Mouse (Mus musculus): ENCODE results near the gene Zfp638. TPM values are rescaled to one million over a fixed set of nuclear protein-coding genes. Genes with fewer than 3 reads are reported as not detected.
A peak's percentile ranks its signal among the peaks of the same experiment; 100 is the strongest.
"Not testable (repeated sequence)": the region's sequence is repeated elsewhere in the genome, so short reads cannot be mapped to it uniquely, and the experiment has no call there.

Zfp638 gene
- 10 to 100 TPM; 52.0 to 54.9 TPM for total RNA-seq (2021)

- peak; percentile 97 for DNase-seq
- intact Hi-C loops (cut with DNase I), result no loop called here
Observed at GRCm38 (mm10) chr6:83866954-83867597, at the start of gene Zfp638. Zfp638 (plus strand) TSS chr6:83867109.

GRCm38 (mm10) chr6:83818996-83819395 lies 47.9 kb upstream of the Zfp638 start:
- intact Hi-C loops (cut with DNase I), result no loop called here
- DNase-seq, result no peak

GRCm38 (mm10) chr6:83820727-83821515 lies 46.0 kb upstream of the Zfp638 start:
- intact Hi-C loops (cut with DNase I), result no loop called here
- DNase-seq, result no peak

- intact Hi-C loops (cut with DNase I), result no loop called here
- DNase-seq, result no peak
Observed at GRCm38 (mm10) chr6:83821856-83822255, 45.1 kb upstream of the Zfp638 start.

- intact Hi-C loops (cut with DNase I), result loop anchor here (2.0 kb wide), 1 partner anchor 36 kb away; the partner anchor contains the start of gene Nagk
- DNase-seq, result peak in 1 of 2 experiments; percentile 3
Observed at GRCm38 (mm10) chr6:83830941-83831605, 35.8 kb upstream of the Zfp638 start.

GRCm38 (mm10) chr6:83831606-83832123 lies 35.2 kb upstream of the Zfp638 start, which contains the start of gene Paip2b:
Paip2b (minus strand) TSS chr6:83831741.
- intact Hi-C loops (cut with DNase I), result loop anchor here (2.0 kb wide), 1 partner anchor 37 kb away; the partner anchor contains the start of gene Nagk
- DNase-seq, result peak; percentile 94 to 97

- DNase-seq, result peak in 1 of 2 experiments; percentile 8
- intact Hi-C loops (cut with DNase I), result not testable (repeated sequence)
Observed at GRCm38 (mm10) chr6:83832393-83832792, 34.5 kb upstream of the Zfp638 start.

- intact Hi-C loops (cut with DNase I), result no loop called here
Observed at GRCm38 (mm10) chr6:83836826-83837225, 30.1 kb upstream of the Zfp638 start.

GRCm38 (mm10) chr6:83838046-83838445 lies 28.9 kb upstream of the Zfp638 start:
- intact Hi-C loops (cut with DNase I), result no loop called here
- no peak for DNase-seq

More at GRCm38 (mm10) chr6:83836826-83837225, 30.1 kb upstream of the Zfp638 start:
- DNase-seq, result no peak

GRCm38 (mm10) chr6:83840086-83840485 lies 26.8 kb upstream of the Zfp638 start:
- intact Hi-C loops (cut with DNase I), result no loop called here

GRCm38 (mm10) chr6:83844913-83845312 lies 22.0 kb upstream of the Zfp638 start:
- intact Hi-C loops (cut with DNase I), result no loop called here
- no peak for DNase-seq

More at GRCm38 (mm10) chr6:83840086-83840485, 26.8 kb upstream of the Zfp638 start:
- no peak for DNase-seq

- intact Hi-C loops (cut with DNase I), result no loop called here
- DNase-seq, result no peak
Observed at GRCm38 (mm10) chr6:83846141-83846540, 20.8 kb upstream of the Zfp638 start.

- intact Hi-C loops (cut with DNase I), result no loop called here
- no peak for DNase-seq
Observed at GRCm38 (mm10) chr6:83849446-83849845, 17.5 kb upstream of the Zfp638 start.

GRCm38 (mm10) chr6:83857476-83857875 lies 9.4 kb upstream of the Zfp638 start:
- intact Hi-C loops (cut with DNase I), result no loop called here
- no peak for DNase-seq

GRCm38 (mm10) chr6:83860033-83860432 lies 6.9 kb upstream of the Zfp638 start:
- DNase-seq, result peak; percentile 12 to 33
- intact Hi-C loops (cut with DNase I), result no loop called here

- intact Hi-C loops (cut with DNase I), result no loop called here
- DNase-seq, result no peak
Observed at GRCm38 (mm10) chr6:83863538-83863937, 3.4 kb upstream of the Zfp638 start.

- DNase-seq, result no peak
- intact Hi-C loops (cut with DNase I), result no loop called here
Observed at GRCm38 (mm10) chr6:83866423-83866822, 486 bp upstream of the Zfp638 start.

- DNase-seq, result peak; percentile 61 to 64
- intact Hi-C loops (cut with DNase I), result no loop called here
Observed at GRCm38 (mm10) chr6:83867598-83868585, 983 bp downstream of the Zfp638 start.

- peak; percentile 37 to 60 for DNase-seq
- intact Hi-C loops (cut with DNase I), result loop anchor here (1.0 kb wide), 1 partner anchor 181 kb away; no protein-coding TSS in a partner anchor
Observed at GRCm38 (mm10) chr6:83879815-83880214, 12.9 kb downstream of the Zfp638 start.

- no peak for DNase-seq
- intact Hi-C loops (cut with DNase I), result no loop called here
Observed at GRCm38 (mm10) chr6:83886789-83887188, 19.9 kb downstream of the Zfp638 start.
